Mouse (Mus musculus): ENCODE measurements at regions not wholly inside any gene's neighbourhood (a gene's known extent, or its start where the extent isn't known, plus 50 kb on each side); places are given as distances from the start of the nearest gene placed in this dataset.

GRCm38 (mm10) chr1:154999501-155000131 is 99.8 kb downstream of the Ier5 start:
- TF ChIP-seq CTCF (IDR thresholded peaks at IDR 0.05; ENCODE audit: low read depth, low read length) (no peak), POLR2A (IDR thresholded peaks at IDR 0.05; ENCODE audit: borderline replicate concordance, low read depth, low read length) (no peak)

Data from bone marrow macrophage, adult 2 months (primary cell).